Mouse (Mus musculus): ENCODE measurements around the gene Mier2. TPM values are rescaled to one million over a fixed set of nuclear protein-coding genes. Genes with fewer than 3 reads are reported as not detected.

Gene Mier2
- total and polyA plus RNA-seq, 3 experiments: 12.7 to 31.8 (median 12.9) TPM

- DNase-seq: peak; percentile 76 to 78
- H3K36me3 ChIP-seq (ENCODE audit: control insufficient read depth, insufficient read depth, low read length): no peaks in the 10 kb centered on the region
- H3K79me2 ChIP-seq (replicated peaks; ENCODE audit: control insufficient read depth, insufficient read depth, low read length): no peaks in the 10 kb centered on the region
- no peaks in the 10 kb centered on the region for H3K27me3 ChIP-seq (ENCODE audit: control insufficient read depth, insufficient read depth, low read length)
- WGBS: 2% methylated on average over 50 of the region's 52 CpGs
- H3K4me3 ChIP-seq: peak within 1 kb of the TSS; percentile 51
- H3K27ac ChIP-seq: no peak within 1 kb of the TSS
- peak within 1 kb of the TSS; percentile 72 for H3K9ac ChIP-seq (ENCODE audit: low read depth, low read length)
- intact Hi-C loops (cut with DNase I): no loop called here
- no peaks in the 10 kb centered on the region for H3K4me1 ChIP-seq (ENCODE audit: control insufficient read depth, insufficient read depth, low read length)
- no peak for TF ChIP-seq POLR2A (IDR thresholded peaks at IDR 0.05; ENCODE audit: insufficient read depth, low read depth, low read length)
- TF ChIP-seq CTCF (IDR thresholded peaks at IDR 0.05): peak; percentile 73
Measured at GRCm38 (mm10) chr10:79533126-79533911, 21.7 kb downstream of the Mier2 start, which contains the start of gene Plpp2. Gene Plpp2, minus strand, starts transcription at chr10:79533796.

- Histone ChIP-seq H3K36me3 (ENCODE audit: control insufficient read depth, insufficient read depth, low read length) (no peaks in the 10 kb centered on the region), H3K27me3 (ENCODE audit: control insufficient read depth, insufficient read depth, low read length) (no peaks in the 10 kb centered on the region), H3K9ac (ENCODE audit: low read depth, low read length) (peak overlapping the region; percentile 72; the same call in 1 of the 2 replicates), H3K79me2 (replicated peaks; ENCODE audit: control insufficient read depth, insufficient read depth, low read length) (no peaks in the 10 kb centered on the region), H3K4me3 (peak overlapping the region; percentile 51), H3K27ac (no peak overlapping the region), H3K4me1 (ENCODE audit: control insufficient read depth, insufficient read depth, low read length) (no peaks in the 10 kb centered on the region)
- intact Hi-C loops (cut with DNase I): no loop called here
- peak in 1 of 2 experiments; percentile 1 for DNase-seq
- TF ChIP-seq CTCF (IDR thresholded peaks at IDR 0.05): no peak
- no peak for TF ChIP-seq POLR2A (IDR thresholded peaks at IDR 0.05; ENCODE audit: insufficient read depth, low read depth, low read length)
- no peak for TF ChIP-seq EP300 (IDR thresholded peaks at IDR 0.05; ENCODE audit: insufficient read depth, low read depth, low read length)
- 41% methylated on average over 3 of the region's 3 CpGs for WGBS
Measured at GRCm38 (mm10) chr10:79532678-79533077, 22.3 kb downstream of the Mier2 start.

GRCm38 (mm10) chr10:79531593-79531992 lies 23.4 kb downstream of the Mier2 start:
- H3K79me2 ChIP-seq (replicated peaks; ENCODE audit: control insufficient read depth, insufficient read depth, low read length): no peaks in the 10 kb centered on the region
- H3K36me3 ChIP-seq (ENCODE audit: control insufficient read depth, insufficient read depth, low read length): no peaks in the 10 kb centered on the region
- WGBS: 91% methylated on average over 3 of the region's 3 CpGs
- H3K27me3 ChIP-seq (ENCODE audit: control insufficient read depth, insufficient read depth, low read length): no peaks in the 10 kb centered on the region
- H3K4me1 ChIP-seq (ENCODE audit: control insufficient read depth, insufficient read depth, low read length): no peaks in the 10 kb centered on the region
- no peak for DNase-seq
- TF ChIP-seq POLR2A (IDR thresholded peaks at IDR 0.05; ENCODE audit: insufficient read depth, low read depth, low read length) (no peak), EP300 (IDR thresholded peaks at IDR 0.05; ENCODE audit: insufficient read depth, low read depth, low read length) (no peak), CTCF (IDR thresholded peaks at IDR 0.05) (no peak)
- no peak overlapping the region for H3K27ac ChIP-seq
- H3K4me3 ChIP-seq: no peak overlapping the region
- no peak overlapping the region for H3K9ac ChIP-seq (ENCODE audit: low read depth, low read length)
- intact Hi-C loops (cut with DNase I): no loop called here

DNA sequence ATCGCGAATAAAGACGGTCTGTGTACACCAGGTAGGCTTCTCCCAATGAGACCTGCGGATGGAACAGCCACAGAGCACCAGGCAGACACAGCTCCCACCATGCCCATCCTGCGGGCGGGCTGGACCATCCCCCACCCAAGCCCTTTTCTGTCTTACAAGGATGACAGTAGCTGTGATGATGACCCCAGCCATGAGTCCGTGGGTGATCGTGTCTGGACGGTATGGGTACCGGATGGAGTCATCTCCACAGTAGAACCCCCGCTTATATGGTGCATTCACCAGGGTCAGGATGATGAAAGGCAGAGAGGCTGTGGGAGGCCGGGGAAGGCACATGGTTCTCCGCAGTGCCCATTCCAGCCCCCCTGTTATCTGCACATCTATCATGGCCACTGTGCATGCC lies 24.3 kb downstream of the Mier2 start:
- Histone ChIP-seq H3K27me3 (ENCODE audit: control insufficient read depth, insufficient read depth, low read length) (no peaks in the 10 kb centered on the region), H3K36me3 (ENCODE audit: control insufficient read depth, insufficient read depth, low read length) (no peaks in the 10 kb centered on the region), H3K79me2 (replicated peaks; ENCODE audit: control insufficient read depth, insufficient read depth, low read length) (no peaks in the 10 kb centered on the region), H3K4me1 (ENCODE audit: control insufficient read depth, insufficient read depth, low read length) (no peaks in the 10 kb centered on the region), H3K4me3 (no peak overlapping the region), H3K9ac (ENCODE audit: low read depth, low read length) (no peak overlapping the region), H3K27ac (no peak overlapping the region)
- intact Hi-C loops (cut with DNase I): no loop called here
- 94% methylated on average over 13 of the region's 13 CpGs for WGBS
- no peak for DNase-seq
- TF ChIP-seq EP300 (IDR thresholded peaks at IDR 0.05; ENCODE audit: insufficient read depth, low read depth, low read length) (no peak), CTCF (IDR thresholded peaks at IDR 0.05) (no peak), POLR2A (IDR thresholded peaks at IDR 0.05; ENCODE audit: insufficient read depth, low read depth, low read length) (no peak)

DNA sequence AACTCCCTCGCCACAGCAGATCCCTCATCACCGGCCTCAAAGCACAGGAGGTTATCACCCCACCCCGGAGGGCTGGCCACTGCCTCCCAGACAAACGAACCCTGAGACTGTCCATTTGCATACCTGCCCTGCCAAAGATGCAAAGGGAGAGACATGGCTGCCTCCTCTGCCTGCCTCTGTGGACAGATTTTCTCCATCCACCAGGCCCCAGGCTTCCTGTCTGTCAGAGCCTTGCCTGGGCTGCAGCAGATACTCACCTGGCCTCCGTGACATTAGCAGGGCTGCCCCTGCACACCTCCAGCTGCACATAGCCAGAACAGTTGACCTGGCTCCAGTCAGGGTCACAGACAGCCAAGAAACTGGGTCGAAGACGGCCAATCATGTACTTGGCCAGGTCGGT lies 24.8 kb downstream of the Mier2 start:
- TF ChIP-seq EP300 (IDR thresholded peaks at IDR 0.05; ENCODE audit: insufficient read depth, low read depth, low read length) (no peak), CTCF (IDR thresholded peaks at IDR 0.05) (no peak), POLR2A (IDR thresholded peaks at IDR 0.05; ENCODE audit: insufficient read depth, low read depth, low read length) (no peak)
- H3K36me3 ChIP-seq (ENCODE audit: control insufficient read depth, insufficient read depth, low read length): no peaks in the 10 kb centered on the region
- no peaks in the 10 kb centered on the region for H3K27me3 ChIP-seq (ENCODE audit: control insufficient read depth, insufficient read depth, low read length)
- no peak overlapping the region for H3K9ac ChIP-seq (ENCODE audit: low read depth, low read length)
- WGBS: 72% methylated on average over 8 of the region's 8 CpGs
- H3K79me2 ChIP-seq (replicated peaks; ENCODE audit: control insufficient read depth, insufficient read depth, low read length): no peaks in the 10 kb centered on the region
- intact Hi-C loops (cut with DNase I): no loop called here
- H3K4me1 ChIP-seq (ENCODE audit: control insufficient read depth, insufficient read depth, low read length): no peaks in the 10 kb centered on the region
- no peak overlapping the region for H3K27ac ChIP-seq
- H3K4me3 ChIP-seq: no peak overlapping the region
- no peak for DNase-seq

DNA sequence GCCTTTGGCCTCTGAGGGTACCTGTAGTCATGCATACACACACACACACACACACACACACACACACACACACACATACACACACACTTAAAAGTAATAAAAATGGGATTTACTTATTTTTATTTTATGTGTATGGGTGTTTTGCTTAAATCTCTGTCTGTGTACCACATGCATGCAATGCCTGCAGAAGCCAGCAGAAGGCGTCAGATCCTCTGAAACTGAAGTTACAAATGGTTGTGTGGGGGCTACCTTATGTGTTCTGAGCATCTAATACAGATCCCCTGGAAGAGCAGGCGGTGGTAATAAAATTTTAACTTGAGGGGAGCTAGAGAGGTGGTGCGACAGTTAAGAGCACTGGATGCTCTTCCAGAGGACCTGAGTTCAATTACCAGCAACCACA lies 26.9 kb downstream of the Mier2 start:
- no peaks in the 10 kb centered on the region for H3K27me3 ChIP-seq (ENCODE audit: control insufficient read depth, insufficient read depth, low read length)
- 90% methylated on average over 3 of the region's 3 CpGs for WGBS

More for the DNA sequence above, 26.9 kb downstream of the Mier2 start:
- H3K36me3 ChIP-seq (ENCODE audit: control insufficient read depth, insufficient read depth, low read length): no peaks in the 10 kb centered on the region
- no peak overlapping the region for H3K9ac ChIP-seq (ENCODE audit: low read depth, low read length)
- DNase-seq: no peak
- intact Hi-C loops (cut with DNase I): no loop called here
- H3K27ac ChIP-seq: no peak overlapping the region
- no peaks in the 10 kb centered on the region for H3K79me2 ChIP-seq (replicated peaks; ENCODE audit: control insufficient read depth, insufficient read depth, low read length)
- no peak for TF ChIP-seq POLR2A (IDR thresholded peaks at IDR 0.05; ENCODE audit: insufficient read depth, low read depth, low read length)
- TF ChIP-seq CTCF (IDR thresholded peaks at IDR 0.05): no peak
- TF ChIP-seq EP300 (IDR thresholded peaks at IDR 0.05; ENCODE audit: insufficient read depth, low read depth, low read length): no peak
- no peak overlapping the region for H3K4me3 ChIP-seq
- no peaks in the 10 kb centered on the region for H3K4me1 ChIP-seq (ENCODE audit: control insufficient read depth, insufficient read depth, low read length)
